Mouse (Mus musculus) kidney, adult 2 months (tissue): Measurements from ENCODE around the gene Tshz2.

Source experiments
- CTCF ChIP-seq: fragments of 200-500 bp; conservative IDR thresholded peaks from 2 replicates; pipeline ENCODE4 v1.5.1; 2011; ENCODE audit warnings: low read depth, mild to moderate bottlenecking, control low read depth, low read length, moderate library complexity, mixed read lengths; ENCODE audit not compliant: insufficient read depth, insufficient read length
- POLR2A ChIP-seq: fragments of 200-500 bp; IDR thresholded peaks from one replicate; pipeline ENCODE4 v1.6.1; 2011; ENCODE audit warnings: low read depth, low read length, control low read depth

GRCm38 (mm10) chr2:169869468-169869867 is 236.7 kb downstream of the Tshz2 start:
- TF ChIP-seq POLR2A: no peak
- no peak for TF ChIP-seq CTCF
